Mouse (Mus musculus) gastrocnemius, adult 2 months (tissue): ENCODE data around the gene Olfr1497. TPM values are rescaled to one million over a fixed set of nuclear protein-coding genes. Genes with fewer than 3 reads are reported as not detected.
"Not testable (repeated sequence)": the region's sequence is repeated elsewhere in the genome, so short reads cannot be mapped to it uniquely, and the experiment has no call there.

Source experiments
- DNase-seq: peaks from one replicate; pipeline ENCODE4 v3.0.0; 2022
- H3K27ac ChIP-seq: fragments of 200-600 bp; 2 replicates; pipeline ENCODE4 v1.8.1; 2022; ENCODE audit warnings: mild to moderate bottlenecking
- H3K4me3 ChIP-seq: fragments of 200-600 bp; 2 replicates; pipeline ENCODE4 v1.8.1; 2022; ENCODE audit warnings: mild to moderate bottlenecking, moderate library complexity
- CTCF ChIP-seq: fragments of 200-600 bp; IDR thresholded peaks from 2 replicates; pipeline ENCODE4 v1.8.1; 2022; ENCODE audit warnings: antibody characterized with exemption, mild to moderate bottlenecking, moderate library complexity
- intact Hi-C: fragments of 180-260 bp; cut with DNase I; formaldehyde crosslinking; loops from one replicate; pipeline ENCODE4 v1.15.1; 2025
- long read RNA-seq, 2 experiments: library from polyadenylated mRNA; stranded (forward); transcript quantifications; one replicate each; pipeline ENCODE4 v2.0.0; 2021
- total RNA-seq, 2 experiments: library from RNA; stranded (reverse); gene quantifications; 2 replicates each; pipeline ENCODE4 v1.2.3; 2021

Olfr1497 gene
- not detected for total RNA-seq
- long read RNA-seq, experiment 1 = 0 reads
- long read RNA-seq, experiment 2 = 0 reads

- DNase-seq = no peak
- intact Hi-C loops = no loop called here
- H3K4me3 ChIP-seq = no peak within 1 kb of the TSS
- no peak for TF ChIP-seq CTCF
- H3K27ac ChIP-seq = no peak within 1 kb of the TSS
Observed at GRCm38 (mm10) chr19:13798102-13798501, at the start of gene Olfr1497. Gene Olfr1497, minus strand, starts transcription at chr19:13798202.

DNA sequence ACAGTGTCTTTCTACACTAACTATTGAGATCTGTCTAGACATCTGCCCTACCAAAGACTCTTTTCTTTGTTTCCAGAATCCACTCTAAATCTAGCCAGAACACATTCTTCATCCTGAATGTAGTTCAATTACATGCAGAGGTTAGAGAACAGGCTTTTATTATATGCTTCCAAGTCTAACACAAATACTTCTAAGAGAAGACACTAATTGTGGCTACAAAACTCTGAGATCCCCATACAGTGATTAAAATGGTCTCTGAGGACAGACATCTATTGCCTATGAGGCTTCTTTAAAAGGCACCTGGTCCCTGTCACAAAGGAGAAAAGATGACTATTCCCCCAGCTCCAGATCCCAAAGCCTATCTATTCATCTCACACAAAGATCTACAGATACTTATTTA is 32.4 kb upstream of the Olfr1497 start, which contains the start of gene Olfr1500:
Olfr1500 (minus strand) TSS at position 101 of the 400 bp plus-strand sequence.
- TF ChIP-seq CTCF = no peak
- no peak for DNase-seq
- intact Hi-C loops = no loop called here
- H3K4me3 ChIP-seq = no peak within 1 kb of the TSS
- H3K27ac ChIP-seq = no peak within 1 kb of the TSS

DNA sequence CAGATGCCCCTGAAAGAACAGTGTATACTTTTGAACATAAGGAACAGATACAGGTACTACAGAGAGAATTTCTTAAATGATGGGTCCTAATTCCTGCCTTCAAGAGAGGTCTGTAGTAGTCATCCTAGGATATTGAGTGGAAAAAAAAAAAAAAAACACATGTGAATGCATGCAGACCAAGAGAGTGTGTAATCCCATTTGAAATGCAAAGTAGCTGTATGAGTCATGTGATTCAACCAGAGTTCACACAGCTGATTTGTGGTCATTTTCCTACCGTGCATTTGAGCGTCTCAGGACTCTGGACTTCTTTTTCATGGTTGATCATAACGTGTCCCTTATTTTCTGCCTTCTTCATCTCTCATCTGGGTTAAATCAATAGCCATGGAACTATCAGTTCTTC is 30.4 kb upstream of the Olfr1497 start:
- H3K27ac ChIP-seq = no peak overlapping the region
- no peak overlapping the region for H3K4me3 ChIP-seq
- intact Hi-C loops = no loop called here
- no peak for DNase-seq
- TF ChIP-seq CTCF = no peak

GRCm38 (mm10) chr19:13820847-13821246 is 22.8 kb upstream of the Olfr1497 start:
- H3K4me3 ChIP-seq = no peak overlapping the region
- no peak overlapping the region for H3K27ac ChIP-seq
- no peak for TF ChIP-seq CTCF
- intact Hi-C loops = no loop called here
- no peak for DNase-seq

DNA sequence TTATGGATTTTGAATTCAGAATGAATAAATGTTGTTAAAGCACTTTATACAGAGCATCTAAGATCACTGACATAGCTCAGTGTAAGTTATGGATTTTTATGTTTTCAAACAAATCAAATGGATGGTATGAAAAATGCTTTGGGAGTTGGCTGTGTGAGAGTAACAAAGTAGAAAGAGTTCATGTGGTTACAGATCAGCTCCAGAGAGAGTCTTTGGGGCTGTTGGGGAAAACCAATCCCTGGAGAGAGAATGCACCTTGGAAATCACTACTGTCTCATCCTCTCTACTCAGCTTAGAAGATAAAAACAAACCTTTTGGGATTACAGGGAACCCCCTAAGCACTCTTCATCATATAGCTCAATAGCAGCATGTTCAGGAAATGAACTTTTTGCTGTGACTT is 21.3 kb upstream of the Olfr1497 start, which contains the start of gene Olfr1499:
Olfr1499 (minus strand) TSS at position 101 of the 400 bp plus-strand sequence.
- Histone ChIP-seq H3K4me3 (no peak within 1 kb of the TSS), H3K27ac (no peak within 1 kb of the TSS)
- TF ChIP-seq CTCF = no peak
- intact Hi-C loops = no loop called here
- DNase-seq = no peak

DNA sequence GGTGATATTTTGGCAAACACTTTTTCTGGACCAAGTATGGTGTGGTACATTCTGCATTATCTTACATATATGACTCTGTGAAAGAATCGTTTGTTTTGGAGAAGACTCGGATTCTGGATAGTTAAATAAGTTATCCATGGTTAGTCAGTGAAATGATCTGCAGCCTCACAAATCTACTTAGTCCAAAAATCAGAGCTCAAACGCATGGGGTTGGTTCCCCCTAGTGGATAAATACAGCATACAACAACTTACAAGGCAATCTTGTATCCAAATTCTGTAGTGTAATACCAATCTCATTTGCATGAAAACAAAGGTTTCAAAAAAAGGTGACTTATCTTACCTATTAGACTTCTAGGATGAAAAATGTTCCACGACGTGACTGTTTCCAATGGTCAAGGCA is 20.8 kb upstream of the Olfr1497 start:
- intact Hi-C loops = no loop called here
- H3K27ac ChIP-seq = no peak overlapping the region
- H3K4me3 ChIP-seq = no peak overlapping the region
- DNase-seq = no peak
- no peak for TF ChIP-seq CTCF

- intact Hi-C loops = no loop called here
- no peak for DNase-seq
- Histone ChIP-seq H3K4me3 (no peak overlapping the region), H3K27ac (no peak overlapping the region)
- TF ChIP-seq CTCF = peak; percentile 31
Observed at GRCm38 (mm10) chr19:13812823-13813222, 14.8 kb upstream of the Olfr1497 start.

- H3K4me3 ChIP-seq, H3K27ac ChIP-seq, DNase-seq, intact Hi-C loops: not testable (repeated sequence)
Observed at GRCm38 (mm10) chr19:13805486-13805885, 7.5 kb upstream of the Olfr1497 start.

GRCm38 (mm10) chr19:13777578-13777977 is 20.4 kb downstream of the Olfr1497 start, which contains the start of gene Olfr1496:
Gene Olfr1496, plus strand, starts transcription at chr19:13777878.
- intact Hi-C loops = no loop called here
- Histone ChIP-seq H3K27ac (no peak within 1 kb of the TSS), H3K4me3 (no peak within 1 kb of the TSS)
- no peak for TF ChIP-seq CTCF
- no peak for DNase-seq

- TF ChIP-seq CTCF = no peak
- intact Hi-C loops = no loop called here
- H3K27ac ChIP-seq = no peak overlapping the region
- no peak for DNase-seq
- no peak overlapping the region for H3K4me3 ChIP-seq
Observed at GRCm38 (mm10) chr19:13768565-13769276, 29.3 kb downstream of the Olfr1497 start.

GRCm38 (mm10) chr19:13764306-13764705 is 33.7 kb downstream of the Olfr1497 start, which contains the start of gene Olfr1495:
Gene Olfr1495, plus strand, starts transcription at chr19:13764606.
- no peak within 1 kb of the TSS for H3K27ac ChIP-seq
- intact Hi-C loops = no loop called here
- H3K4me3 ChIP-seq = no peak within 1 kb of the TSS
- no peak for TF ChIP-seq CTCF
- no peak for DNase-seq

GRCm38 (mm10) chr19:13749366-13749765 is 48.6 kb downstream of the Olfr1497 start:
- intact Hi-C loops = no loop called here
- no peak overlapping the region for H3K4me3 ChIP-seq
- H3K27ac ChIP-seq = no peak overlapping the region
- no peak for TF ChIP-seq CTCF
- DNase-seq = no peak

Other genes starting within 250 kb of the Olfr1497 start
- not detected for gene Olfr1484, start 214.7 kb downstream of the Olfr1497 start, total RNA-seq
- not detected for gene Olfr1487, start 180.8 kb downstream of the Olfr1497 start, total RNA-seq
- gene Olfr1489, start 166.6 kb downstream of the Olfr1497 start, total RNA-seq = not detected
- gene Olfr1490, start 147.1 kb downstream of the Olfr1497 start, total RNA-seq = not detected
- gene Olfr1491, start 100.9 kb downstream of the Olfr1497 start, total RNA-seq = not detected
- gene Olfr1493-ps1, start 74.9 kb downstream of the Olfr1497 start, total RNA-seq = not detected
- not detected for gene Olfr1494, start 58.5 kb downstream of the Olfr1497 start, total RNA-seq
- not detected for gene Olfr1495, start 33.6 kb downstream of the Olfr1497 start, total RNA-seq
- gene Olfr1496, start 20.3 kb downstream of the Olfr1497 start, total RNA-seq = not detected
- gene Olfr1499, start 21.2 kb upstream of the Olfr1497 start, total RNA-seq = not detected
- gene Olfr1500, start 32.3 kb upstream of the Olfr1497 start, total RNA-seq = not detected
- not detected for gene Olfr1501, start 52.5 kb upstream of the Olfr1497 start, total RNA-seq
- not detected for gene Olfr1502, start 63.6 kb upstream of the Olfr1497 start, total RNA-seq
- not detected for gene Olfr1504, start 99.7 kb upstream of the Olfr1497 start, total RNA-seq
- gene Olfr1505, start 115.3 kb upstream of the Olfr1497 start, total RNA-seq = not detected